Mouse (Mus musculus) R1 (cell line): Measurements from ENCODE around the gene Pabpc6.

Experiments
- DNase-seq: peaks from one replicate; pipeline ENCODE4 v3.0.0-alpha.2; 2018; ENCODE audit warnings: low read depth, low spot score

The Pabpc6 gene

GRCm38 (mm10) chr17:9669283-9669905, at the start of gene Pabpc6:
Pabpc6 (minus strand) TSS chr17:9669717.
- DNase-seq = peak; percentile 72

- DNase-seq = no peak
Observed at GRCm38 (mm10) chr17:9710910-9711309, 41.4 kb upstream of the Pabpc6 start.

- DNase-seq = no peak
Observed at GRCm38 (mm10) chr17:9708888-9709287, 39.4 kb upstream of the Pabpc6 start.

GRCm38 (mm10) chr17:9707356-9707755, 37.8 kb upstream of the Pabpc6 start:
- no peak for DNase-seq

GRCm38 (mm10) chr17:9697763-9698162, 28.2 kb upstream of the Pabpc6 start:
- DNase-seq = no peak

GRCm38 (mm10) chr17:9691251-9691650, 21.7 kb upstream of the Pabpc6 start:
- DNase-seq = peak; percentile 34

- DNase-seq = no peak
Observed at GRCm38 (mm10) chr17:9683539-9684155, 14.1 kb upstream of the Pabpc6 start.

- DNase-seq = no peak
Observed at GRCm38 (mm10) chr17:9680741-9681140, 11.2 kb upstream of the Pabpc6 start.

- DNase-seq = no peak
Observed at GRCm38 (mm10) chr17:9675175-9675789, 5.8 kb upstream of the Pabpc6 start.

- no peak for DNase-seq
Observed at GRCm38 (mm10) chr17:9667955-9668354, 1.6 kb downstream of the Pabpc6 start.

GRCm38 (mm10) chr17:9658651-9659050, 10.9 kb downstream of the Pabpc6 start:
- DNase-seq = no peak

GRCm38 (mm10) chr17:9654155-9654554, 15.4 kb downstream of the Pabpc6 start:
- DNase-seq = no peak

- DNase-seq = no peak
Observed at GRCm38 (mm10) chr17:9647644-9648043, 21.9 kb downstream of the Pabpc6 start.

GRCm38 (mm10) chr17:9643657-9644180, 25.8 kb downstream of the Pabpc6 start:
- no peak for DNase-seq

GRCm38 (mm10) chr17:9637011-9637410, 32.5 kb downstream of the Pabpc6 start:
- peak; percentile 79 for DNase-seq

- no peak for DNase-seq
Observed at GRCm38 (mm10) chr17:9632579-9633252, 36.8 kb downstream of the Pabpc6 start.

GRCm38 (mm10) chr17:9632140-9632539, 37.4 kb downstream of the Pabpc6 start:
- no peak for DNase-seq

GRCm38 (mm10) chr17:9631081-9631480, 38.4 kb downstream of the Pabpc6 start:
- peak; percentile 71 for DNase-seq

- DNase-seq = no peak
Observed at GRCm38 (mm10) chr17:9627011-9627410, 42.5 kb downstream of the Pabpc6 start.
